Mouse (Mus musculus) heart, adult 11 months (tissue): ENCODE measurements around the gene Adm2.

Source experiments
- DNase-seq: peaks from one replicate; pipeline ENCODE4 v3.0.0; 2022

Gene Adm2

DNA sequence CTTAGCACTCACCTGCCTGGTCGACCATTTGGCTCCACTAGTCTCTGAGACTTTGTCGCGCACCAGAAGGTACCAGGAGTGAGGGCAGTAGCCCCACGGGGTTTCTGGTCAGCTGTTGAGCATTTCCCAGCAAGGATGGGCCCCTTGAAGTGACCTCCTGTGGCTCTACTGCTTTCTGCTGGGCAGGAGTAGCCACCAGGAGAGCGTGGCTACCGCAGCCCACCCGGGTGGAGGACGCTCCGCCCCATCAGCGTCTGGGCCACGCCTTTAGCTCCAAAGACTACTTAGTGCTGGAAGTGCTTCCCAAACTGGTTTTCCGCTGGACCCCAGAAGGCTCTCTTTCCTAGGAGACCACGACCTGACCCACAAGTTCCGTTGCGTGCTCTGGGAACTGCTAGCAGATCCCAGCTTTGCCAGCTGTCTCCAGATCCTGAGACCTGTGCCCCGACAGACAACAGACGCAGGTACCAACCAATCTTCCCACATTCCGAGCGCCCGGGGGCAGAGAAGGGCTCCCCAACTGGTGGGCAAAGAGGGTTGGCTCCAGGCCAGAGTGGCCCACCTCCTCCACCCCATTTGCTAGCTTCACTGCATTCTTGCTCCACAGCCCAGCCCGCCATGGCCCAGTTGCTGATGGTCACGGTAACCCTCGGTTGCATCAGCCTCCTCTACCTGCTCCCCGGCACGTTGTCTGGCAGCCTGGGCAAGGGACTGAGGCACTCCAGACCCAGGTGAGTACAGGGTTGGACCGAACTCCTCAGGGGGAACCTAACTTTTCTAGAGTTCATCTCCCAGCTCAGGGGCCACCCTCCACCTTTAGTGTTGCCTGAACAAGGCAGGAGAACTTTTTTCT is at the start of gene Adm2:
Gene Adm2 (plus strand): TSS at position 51 of the 853 bp plus-strand sequence.
- peak; percentile 79 for DNase-seq

DNA sequence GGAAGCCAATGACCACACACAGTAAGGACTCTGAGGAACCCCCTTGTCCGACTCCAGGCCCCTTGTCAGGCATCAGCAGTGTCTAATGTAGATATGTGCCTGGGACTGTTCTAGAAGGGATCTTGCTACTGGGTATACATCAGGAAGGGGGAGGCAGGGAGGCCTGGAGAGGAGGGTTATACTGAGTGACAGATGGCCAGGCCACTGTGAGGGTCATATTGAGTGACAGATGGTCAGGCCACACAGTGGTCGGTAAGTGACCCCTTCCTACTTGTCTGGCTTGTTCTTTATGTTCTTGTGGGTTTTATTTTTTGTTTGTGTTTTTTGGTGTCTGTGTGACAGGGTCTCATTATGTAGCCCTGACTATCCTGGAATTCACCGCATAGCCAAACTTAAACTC is 47.0 kb upstream of the Adm2 start:
- DNase-seq = no peak

DNA sequence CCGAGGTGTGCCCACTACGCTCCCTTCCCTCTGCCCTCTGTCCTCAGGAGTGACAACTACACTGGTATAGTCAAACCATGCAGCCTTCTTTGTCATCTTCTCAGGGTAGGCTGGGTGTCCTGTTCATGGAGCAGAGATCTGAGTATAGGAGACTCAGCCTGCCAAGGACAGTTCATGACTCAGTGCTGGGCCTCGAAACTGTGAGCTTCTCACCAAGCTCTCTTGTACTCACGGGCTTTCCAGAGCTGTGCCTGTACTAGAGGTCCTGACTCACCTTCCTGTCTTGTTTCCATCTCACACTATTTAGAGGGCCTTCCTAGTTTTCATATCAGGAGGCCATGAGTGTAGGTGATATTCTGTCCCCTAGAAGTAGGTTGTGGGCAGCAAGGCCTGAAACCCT is 45.2 kb upstream of the Adm2 start:
- no peak for DNase-seq

DNA sequence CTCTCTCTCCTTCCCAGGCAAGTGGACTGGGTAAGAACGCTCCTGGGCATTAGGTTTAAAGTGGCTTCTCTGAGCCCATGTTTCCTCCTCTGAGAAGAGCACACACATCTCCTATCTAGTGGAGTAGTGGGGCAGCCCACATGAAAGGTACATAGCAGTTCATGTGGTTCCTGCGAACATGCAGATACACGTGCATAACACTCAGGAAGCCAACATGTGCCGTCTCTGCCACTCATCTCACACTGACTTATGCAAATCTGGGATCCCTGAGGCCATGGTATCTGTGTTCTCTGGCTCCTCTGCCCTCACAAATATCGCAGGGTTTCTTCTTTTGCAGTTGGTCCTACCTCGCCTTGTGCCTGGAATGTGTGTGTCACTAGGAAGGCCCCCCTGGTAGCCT is 40.0 kb upstream of the Adm2 start:
- DNase-seq = no peak

DNA sequence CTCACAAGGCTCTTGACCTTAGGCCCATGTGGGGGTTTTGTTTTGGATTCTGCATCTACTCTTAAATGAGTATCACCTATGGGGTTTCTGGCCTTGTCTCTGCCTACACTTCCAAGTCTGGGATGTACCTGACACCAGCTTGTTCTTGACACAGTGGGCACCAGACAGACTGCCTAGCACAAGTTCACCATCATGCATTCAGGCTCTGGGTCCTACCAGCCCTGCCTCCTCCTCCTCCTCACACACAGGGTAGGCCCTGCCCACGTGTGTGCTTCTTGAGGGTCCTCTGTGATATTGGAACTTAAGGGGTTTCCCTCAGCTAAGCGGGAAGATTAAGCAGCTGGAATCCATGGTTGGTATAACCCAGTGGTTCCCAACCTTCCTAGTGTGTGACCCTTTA is 38.4 kb upstream of the Adm2 start:
- DNase-seq = no peak

DNA sequence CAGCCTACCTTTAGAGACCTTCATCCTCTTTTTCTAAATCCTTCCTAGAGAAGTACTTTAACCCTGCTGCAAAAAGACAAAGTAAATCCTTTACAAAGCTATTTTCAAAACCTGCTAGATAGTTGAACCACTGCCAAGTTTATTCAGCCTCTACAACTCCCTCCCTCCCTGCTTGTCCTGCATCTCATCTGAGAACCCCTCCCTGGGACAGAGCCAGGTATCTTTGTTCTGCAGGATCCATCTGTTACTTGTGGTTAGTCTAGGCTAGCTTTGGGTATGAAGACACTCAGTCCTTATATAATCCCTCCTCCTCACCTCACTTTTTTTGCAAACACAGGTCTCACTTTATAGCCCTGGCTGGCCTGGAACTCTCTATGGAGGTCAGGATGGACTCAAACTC is 37.5 kb upstream of the Adm2 start:
- no peak for DNase-seq

DNA sequence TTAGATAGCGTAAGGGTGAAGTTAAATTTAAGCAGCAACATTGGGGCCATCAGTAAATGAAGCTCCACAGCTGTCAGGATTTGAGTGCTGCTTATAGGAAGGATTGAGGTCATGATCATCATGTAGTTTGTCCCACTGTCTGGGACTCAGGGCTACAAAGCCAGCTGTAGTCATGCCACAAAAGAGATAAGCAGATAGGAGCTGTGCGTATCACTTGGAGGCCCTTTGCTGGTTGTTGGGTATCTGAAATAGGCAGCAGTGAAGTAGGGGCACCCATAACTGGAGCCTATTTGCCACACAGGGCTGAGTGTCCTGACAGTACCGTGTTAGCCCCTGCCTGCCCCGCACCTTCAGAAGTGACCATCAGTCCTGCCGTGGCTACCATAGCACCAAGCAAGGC is 37.0 kb upstream of the Adm2 start:
- DNase-seq = no peak

DNA sequence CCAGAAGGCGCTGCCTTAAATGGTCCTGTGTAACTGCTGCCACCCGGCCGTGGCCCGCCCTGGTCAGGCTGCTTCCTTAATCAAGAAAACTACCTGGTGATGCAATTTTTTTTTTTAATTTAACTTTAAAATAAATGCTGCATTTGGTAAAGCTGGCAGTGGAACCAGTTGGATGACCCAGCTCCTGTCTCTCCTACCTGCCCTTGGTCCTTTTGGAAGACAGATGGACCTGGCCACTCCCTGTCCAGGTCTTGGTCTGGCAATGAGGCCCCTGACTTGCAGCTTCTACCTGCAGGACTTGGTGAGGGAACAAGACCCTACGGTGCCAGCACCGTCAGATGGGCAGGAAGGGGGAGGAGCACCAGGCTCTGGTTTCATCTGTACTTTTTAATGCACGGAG is 36.4 kb upstream of the Adm2 start:
- DNase-seq = peak; percentile 88

DNA sequence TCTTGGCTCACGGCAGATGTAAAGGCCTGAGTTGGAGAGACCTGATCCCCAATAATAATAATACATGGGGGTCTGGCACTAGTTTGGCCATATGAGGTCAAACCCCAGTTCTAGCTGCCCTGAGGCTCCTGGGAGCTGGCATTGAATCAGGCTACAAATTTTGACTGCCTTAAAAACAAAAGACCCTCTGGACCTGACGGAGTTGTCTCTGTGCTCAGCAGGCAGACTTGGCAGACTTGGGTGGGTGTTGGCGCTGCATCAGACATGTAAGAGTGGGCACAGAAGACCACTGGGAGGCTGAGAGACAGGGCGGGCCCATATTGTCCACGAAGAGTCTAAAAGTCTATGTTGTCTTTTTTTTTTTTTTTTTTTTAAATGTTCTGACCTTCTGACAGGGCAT is 35.9 kb upstream of the Adm2 start:
- DNase-seq = no peak

DNA sequence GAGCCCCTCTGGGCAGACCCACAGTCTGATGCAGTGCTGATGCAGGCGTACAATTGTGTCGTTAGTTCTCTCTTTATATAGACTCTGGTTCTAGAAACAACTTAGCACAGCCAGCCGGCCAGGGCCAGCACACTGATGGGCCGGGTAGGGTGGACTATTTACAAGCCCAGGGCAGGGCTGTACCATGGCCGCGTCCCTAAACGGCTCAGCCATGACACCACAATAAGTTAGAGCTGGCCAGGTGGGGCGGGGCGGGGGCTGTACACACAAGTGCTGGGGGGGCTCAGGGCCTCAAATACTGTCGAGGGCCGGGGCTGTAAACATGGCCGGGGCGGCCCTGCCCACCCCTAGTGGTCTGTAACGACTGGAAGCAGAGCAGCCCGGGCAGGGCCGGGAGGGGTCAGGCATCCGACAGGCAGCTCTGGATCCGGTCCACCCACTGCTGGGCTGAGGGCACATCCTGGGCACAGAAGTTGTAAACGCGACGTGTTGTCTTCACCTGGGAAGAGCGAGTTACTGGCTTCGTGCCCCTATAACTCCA is 34.2 kb upstream of the Adm2 start:
- DNase-seq = peak; percentile 91

DNA sequence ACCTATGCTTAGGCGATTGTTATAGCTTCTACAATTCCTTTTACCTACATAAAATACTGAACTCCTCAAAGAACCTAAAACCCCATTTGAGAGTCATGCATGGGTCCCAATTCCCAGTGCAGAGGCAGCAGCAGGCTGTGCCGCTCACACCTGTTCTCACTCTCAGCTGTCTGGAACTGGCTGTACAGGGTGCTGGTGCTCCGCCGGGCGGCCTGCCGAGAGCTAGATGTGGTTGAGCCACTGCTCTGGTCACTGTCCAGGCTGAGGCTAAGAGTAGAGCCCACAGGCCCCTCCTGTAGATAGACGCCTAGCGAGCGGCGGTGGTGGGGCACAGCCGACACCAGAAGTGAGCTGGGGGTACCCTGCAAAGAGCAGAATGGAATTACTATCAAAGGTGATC is 33.1 kb upstream of the Adm2 start:
- DNase-seq = peak; percentile 82

DNA sequence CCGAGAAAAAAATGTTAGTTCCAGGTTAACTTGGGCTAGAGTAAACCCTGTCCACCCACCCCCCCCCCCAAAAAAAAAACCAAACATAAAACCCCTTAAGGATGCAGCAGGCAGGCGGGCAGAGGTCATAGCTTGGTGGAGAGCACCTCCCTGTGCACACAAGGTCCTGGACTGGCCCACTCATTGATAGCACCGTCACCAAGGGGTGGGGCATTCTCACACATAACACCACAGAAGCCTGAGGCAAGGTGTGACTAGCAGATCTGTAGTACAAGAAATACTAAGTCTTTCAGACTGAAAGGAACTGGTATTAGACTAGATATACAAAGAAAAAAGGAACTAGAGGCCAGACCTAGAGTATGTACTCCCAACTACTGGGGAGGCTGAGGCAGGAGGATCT is 31.0 kb upstream of the Adm2 start:
- no peak for DNase-seq

DNA sequence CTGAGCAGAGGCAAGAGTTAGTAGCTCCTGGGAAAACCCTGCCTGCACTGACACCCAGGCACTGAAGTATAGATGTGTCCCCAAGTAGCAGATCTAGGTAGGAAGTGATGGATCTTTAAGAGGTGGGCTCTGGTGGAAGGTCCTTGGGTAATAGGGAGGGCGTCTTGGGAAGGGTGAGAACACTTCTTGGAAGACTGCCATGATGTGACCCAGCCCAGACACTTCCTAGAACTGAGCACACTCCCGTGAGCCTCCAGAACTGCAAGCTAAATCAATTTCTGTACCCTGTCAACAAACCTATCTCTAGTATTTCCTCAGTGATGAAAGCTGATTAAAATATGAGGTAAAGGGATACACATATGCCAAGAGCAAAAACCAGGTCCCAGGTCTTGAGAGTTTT is 29.7 kb upstream of the Adm2 start:
- DNase-seq = no peak

DNA sequence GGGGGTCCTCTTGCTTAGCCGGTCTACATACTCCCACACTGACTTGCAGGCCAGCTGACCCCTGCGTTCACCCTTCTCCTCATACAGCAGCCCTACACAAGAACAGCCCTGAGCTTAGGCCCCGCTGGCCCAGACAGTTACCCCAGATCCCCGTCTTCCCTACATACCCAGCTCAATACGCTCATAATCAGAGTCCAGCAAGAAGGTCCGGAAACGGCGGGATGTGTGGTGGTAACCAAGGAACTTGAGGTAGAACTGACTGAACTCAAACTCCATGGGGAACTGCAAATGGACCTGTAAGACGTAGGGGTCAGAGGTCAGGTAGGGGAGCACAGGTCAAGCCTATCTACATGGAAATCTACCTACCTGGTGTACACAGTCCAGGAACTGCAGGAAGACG is 28.7 kb upstream of the Adm2 start:
- peak; percentile 91 for DNase-seq

DNA sequence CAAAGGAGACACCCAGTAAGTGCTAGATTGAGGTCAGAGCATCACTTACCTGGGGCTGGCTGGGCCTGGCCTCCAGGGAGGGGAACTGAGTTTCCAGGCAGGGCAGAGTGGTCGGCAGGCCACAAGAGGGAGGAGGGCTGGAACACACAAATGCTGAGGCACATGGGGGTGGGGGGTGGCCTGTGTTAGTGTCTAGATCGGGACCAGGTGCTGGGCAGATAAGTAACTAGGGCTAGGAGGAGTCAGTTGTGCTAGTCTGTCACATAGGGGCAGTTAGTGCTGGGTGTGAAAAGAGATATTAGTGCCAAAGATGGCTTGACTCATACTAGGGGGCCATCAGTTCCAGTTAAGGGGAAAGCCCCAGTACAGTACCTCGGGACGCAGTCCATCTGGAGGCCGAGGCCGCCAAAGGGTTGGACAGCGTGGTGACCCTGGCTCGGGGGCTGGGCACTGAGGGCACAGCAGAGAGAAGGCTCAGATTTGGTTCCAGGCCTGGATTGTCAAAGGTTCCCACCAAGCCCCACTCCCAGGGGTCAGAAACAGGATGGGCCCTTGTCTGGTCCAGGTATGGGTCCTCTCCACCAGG is 26.8 kb upstream of the Adm2 start:
- DNase-seq = peak; percentile 91

DNA sequence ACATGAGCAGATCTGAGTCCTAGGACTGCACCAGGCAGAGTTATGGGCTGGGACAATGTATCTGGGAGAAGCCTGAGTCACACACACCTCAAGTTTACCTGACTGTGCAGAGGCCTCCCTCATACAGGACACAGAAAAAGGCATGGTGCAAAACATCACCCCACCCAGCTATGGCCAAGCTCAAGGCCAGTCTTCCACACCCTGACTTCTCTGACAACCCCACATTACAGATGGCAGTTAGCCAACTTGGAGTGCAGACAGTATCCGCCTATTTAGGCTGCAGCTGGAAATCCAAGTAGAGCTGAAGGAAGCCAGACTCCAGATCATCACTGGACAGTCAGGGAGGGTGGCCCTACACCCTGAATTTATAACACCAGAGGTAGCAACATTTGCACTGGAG is 26.1 kb upstream of the Adm2 start:
- DNase-seq = peak; percentile 97

DNA sequence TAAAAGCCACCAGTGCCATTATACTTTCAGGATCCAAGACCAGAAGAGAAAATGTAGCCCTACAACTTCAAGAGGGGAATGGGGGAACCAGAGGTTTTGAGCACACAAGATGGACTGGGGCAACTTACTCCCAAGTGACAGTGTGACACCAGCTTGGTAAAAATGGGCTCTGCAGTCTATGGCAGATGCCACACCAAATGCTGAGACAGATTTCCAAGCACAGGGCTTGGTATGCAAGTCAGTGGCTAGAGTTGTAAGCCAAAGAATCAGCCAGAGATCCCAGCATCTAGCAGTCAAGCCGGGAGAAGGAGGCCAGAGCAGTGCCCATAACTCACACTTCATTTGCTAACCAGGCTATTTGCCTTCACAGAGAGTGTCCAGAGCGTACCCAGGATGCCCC is 24.8 kb upstream of the Adm2 start:
- DNase-seq = no peak

DNA sequence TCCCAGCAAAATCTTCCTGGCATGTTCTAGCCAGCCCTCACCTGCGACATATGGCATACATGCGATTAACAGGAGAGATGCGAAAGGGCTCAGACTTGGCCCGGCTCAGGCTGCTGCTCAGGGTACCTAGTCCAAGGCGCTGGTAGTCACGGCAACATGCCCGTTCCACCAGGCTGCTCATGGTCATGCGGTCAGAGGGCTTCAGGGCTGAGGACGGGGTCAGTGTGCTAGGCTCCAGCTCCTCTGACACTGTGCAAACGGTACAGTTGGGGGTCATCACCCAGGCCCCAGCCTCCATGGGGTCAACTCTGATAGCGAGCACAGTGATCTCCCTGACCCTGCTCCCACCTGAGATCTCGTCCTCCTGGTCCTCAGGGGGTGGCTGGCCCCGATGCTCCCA is 22.3 kb upstream of the Adm2 start:
- no peak for DNase-seq

DNA sequence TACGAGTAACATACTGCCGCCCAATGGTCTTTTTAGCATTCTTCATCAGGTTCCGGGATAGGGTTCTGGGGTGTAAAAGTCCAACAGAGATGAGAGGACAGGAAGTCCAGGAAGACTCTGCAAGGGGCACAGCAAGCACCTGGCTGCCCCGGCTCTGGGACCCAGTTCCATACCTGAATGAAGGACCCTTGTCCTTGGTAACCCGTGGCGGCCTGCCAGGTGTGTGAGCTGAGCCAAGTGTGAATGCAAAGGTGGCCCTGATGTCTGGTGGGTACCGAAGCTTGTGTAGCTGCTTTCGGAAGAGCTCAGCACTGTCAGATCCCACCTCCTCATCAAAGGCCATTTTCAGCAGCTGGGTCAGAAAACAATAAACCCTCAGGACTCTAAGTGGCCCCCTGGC is 21.9 kb upstream of the Adm2 start:
- DNase-seq = no peak

DNA sequence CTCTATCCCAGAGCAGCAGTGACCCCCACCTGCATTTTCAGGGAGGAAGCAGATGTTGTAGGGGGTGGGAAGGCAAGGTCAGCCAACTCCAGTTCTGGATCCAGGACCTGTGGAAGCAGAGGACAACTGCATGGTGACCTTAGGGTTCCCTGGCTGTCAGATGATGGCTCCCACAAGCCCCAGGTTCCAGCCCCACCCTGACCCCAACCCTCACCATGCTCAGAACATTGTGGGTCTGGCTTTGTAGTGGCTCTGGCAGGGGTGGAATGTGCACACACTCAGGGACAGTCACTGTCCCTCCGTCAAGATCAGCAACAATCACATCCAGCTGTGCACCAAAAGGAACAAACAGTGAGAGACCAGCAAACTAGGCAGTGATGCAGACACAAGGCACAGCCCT is 16.6 kb upstream of the Adm2 start:
- DNase-seq = peak; percentile 91

DNA sequence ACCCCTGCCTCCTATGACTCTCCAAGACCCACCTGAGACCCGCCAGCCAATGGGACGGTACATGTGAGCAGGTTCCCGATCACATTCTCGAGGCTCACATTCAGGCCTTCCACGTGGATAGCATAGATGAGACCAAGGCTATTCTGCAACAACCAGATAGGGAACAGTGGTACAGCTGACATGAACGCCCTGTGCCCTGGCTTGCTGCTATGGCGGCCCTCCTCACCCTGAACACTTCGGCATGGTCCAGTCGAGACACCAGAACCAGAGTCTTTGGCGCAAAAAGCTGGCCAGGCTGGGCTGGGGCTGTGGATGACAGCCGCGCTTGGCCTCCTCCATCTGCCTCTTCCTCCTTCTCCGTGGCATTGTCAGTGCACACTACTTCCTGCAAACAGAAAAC is 15.1 kb upstream of the Adm2 start:
- peak; percentile 91 for DNase-seq

DNA sequence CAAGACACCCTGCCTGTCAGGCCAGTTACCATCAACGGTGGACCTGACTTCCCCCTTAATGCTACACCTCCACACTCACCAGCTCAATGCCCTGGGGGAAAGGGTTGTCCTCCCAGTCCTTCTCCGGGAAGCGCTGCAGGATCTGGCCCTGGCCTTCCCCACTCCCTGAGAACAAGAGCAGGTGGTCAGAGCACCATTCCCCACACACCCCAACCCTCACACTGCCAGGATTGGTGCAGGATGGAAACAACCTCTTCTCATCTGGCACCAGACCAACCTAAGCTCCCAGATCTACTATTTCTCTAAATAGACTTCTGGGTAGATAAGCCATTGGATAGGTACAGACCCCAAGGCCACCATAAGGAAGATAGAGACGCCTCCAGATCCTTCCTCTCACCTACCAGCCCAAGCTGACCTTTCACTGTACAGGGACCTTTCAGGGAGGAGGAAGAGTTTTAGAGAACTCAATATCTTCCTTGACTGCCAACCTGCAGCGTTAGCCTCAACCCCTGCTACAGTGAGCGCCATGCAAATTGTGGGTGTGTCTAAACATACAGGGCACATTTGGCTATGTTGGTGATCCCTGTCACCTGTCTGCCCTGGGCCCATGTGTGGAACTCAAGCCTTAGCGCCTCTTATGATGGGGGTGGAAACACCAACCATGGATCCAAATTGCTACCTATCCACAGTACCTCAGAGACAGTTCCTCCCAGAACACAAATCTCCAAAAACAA is 13.9 kb upstream of the Adm2 start:
- DNase-seq = no peak

DNA sequence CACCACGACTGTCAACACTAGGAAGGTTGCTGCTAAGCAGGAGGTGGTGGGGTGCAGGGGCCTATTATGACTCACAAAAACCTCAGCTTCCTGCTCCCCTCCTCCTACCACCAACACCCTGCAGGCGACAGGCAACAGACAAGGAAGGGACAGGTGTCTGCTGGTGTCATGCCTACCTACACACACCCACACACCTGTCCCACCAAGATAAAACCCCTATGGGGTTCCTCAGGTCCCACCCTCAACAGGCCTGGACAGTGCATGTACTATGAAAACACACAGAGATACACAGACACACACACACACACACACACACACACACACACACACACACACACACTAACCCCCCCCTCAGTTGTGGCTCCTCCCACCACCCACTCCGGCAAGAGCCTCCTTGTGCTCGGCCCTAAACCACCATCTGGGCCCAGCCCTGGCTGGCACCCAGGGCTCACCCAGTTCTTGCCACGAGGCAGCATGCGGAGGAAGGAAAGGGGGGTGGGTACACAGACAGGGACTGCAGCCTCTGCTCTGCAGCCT is 12.5 kb upstream of the Adm2 start:
- DNase-seq = peak; percentile 93

DNA sequence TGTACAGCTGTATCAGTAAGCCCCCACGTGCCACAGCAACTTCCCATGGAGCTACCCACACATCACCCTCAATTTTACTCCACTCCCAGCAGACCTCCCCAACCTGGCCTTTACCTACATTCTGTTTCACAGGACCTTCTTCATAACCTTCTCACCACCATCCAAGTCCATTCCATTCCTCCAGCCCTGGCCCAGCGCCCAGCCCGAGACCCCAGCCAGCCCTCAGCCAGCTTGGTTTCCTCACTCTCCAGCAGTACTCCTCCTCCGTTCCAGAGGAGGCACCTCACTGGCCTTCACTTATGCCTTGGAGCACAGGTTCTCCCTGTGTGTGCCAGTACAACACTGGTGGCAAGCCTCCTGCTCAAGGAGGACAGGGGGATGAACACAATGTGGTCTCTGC is 9.2 kb upstream of the Adm2 start:
- DNase-seq = peak; percentile 91
